Mouse (Mus musculus): Measurements from ENCODE around the gene Gm44502. TPM values are rescaled to one million over a fixed set of nuclear protein-coding genes. Genes with fewer than 3 reads are reported as not detected.

The Gm44502 gene
- total RNA-seq, 2 experiments from 2014 or later = 14.5 to 16.4 TPM

GRCm38 (mm10) chr15:89410118-89410517, 19.4 kb downstream of the Gm44502 start, which contains the start of gene Syce3:
Syce3 (minus strand) TSS chr15:89410503.
- intact Hi-C loops (cut with DNase I) = no loop called here
- DNase-seq (ENCODE audit: low spot score) = no peak

GRCm38 (mm10) chr15:89406691-89407090, 22.8 kb downstream of the Gm44502 start:
- intact Hi-C loops (cut with DNase I) = no loop called here
- no peak for DNase-seq (ENCODE audit: low spot score)

- DNase-seq (ENCODE audit: low spot score) = no peak
These were observed 24.5 kb downstream of the Gm44502 start for GRCm38 (mm10) chr15:89404831-89405623.

GRCm38 (mm10) chr15:89402471-89402870, 27.0 kb downstream of the Gm44502 start:
- intact Hi-C loops (cut with DNase I) = no loop called here
- DNase-seq (ENCODE audit: low spot score) = no peak

More at GRCm38 (mm10) chr15:89404831-89405623, 24.5 kb downstream of the Gm44502 start:
- intact Hi-C loops (cut with DNase I) = no loop called here

- intact Hi-C loops (cut with DNase I) = no loop called here
- DNase-seq (ENCODE audit: low spot score) = no peak
These were observed 29.8 kb downstream of the Gm44502 start for GRCm38 (mm10) chr15:89399716-89400115.

- intact Hi-C loops (cut with DNase I) = no loop called here
- DNase-seq (ENCODE audit: low spot score) = no peak
These were observed 31.4 kb downstream of the Gm44502 start for GRCm38 (mm10) chr15:89398146-89398545.

GRCm38 (mm10) chr15:89396883-89397282, 32.6 kb downstream of the Gm44502 start:
- no peak for DNase-seq (ENCODE audit: low spot score)
- intact Hi-C loops (cut with DNase I) = no loop called here

GRCm38 (mm10) chr15:89390081-89390480, 39.4 kb downstream of the Gm44502 start:
- no peak for DNase-seq (ENCODE audit: low spot score)
- intact Hi-C loops (cut with DNase I) = no loop called here

- intact Hi-C loops (cut with DNase I) = no loop called here
These were observed 42.4 kb downstream of the Gm44502 start for GRCm38 (mm10) chr15:89387127-89387526.

GRCm38 (mm10) chr15:89384617-89385016, 44.9 kb downstream of the Gm44502 start, which contains the start of gene Klhdc7b:
Klhdc7b (plus strand) TSS chr15:89384917.
- intact Hi-C loops (cut with DNase I) = no loop called here
- DNase-seq (ENCODE audit: low spot score) = no peak

More at GRCm38 (mm10) chr15:89387127-89387526, 42.4 kb downstream of the Gm44502 start:
- DNase-seq (ENCODE audit: low spot score) = no peak

GRCm38 (mm10) chr15:89379429-89379828, 50.1 kb downstream of the Gm44502 start:
- intact Hi-C loops (cut with DNase I) = no loop called here
- no peak for DNase-seq (ENCODE audit: low spot score)

GRCm38 (mm10) chr15:89378831-89379401, 50.6 kb downstream of the Gm44502 start, which contains the start of gene Odf3b:
Odf3b (minus strand) TSS chr15:89379282.
- peak; percentile 34 for DNase-seq (ENCODE audit: low spot score)
- intact Hi-C loops (cut with DNase I) = no loop called here

- DNase-seq (ENCODE audit: low spot score) = no peak
- intact Hi-C loops (cut with DNase I) = loop anchor here (2.0 kb wide), 1 partner anchor 51 kb away; the partner anchor contains the start of genes C730034F03Rik, Chkb and Gm44502
These were observed 51.3 kb downstream of the Gm44502 start for GRCm38 (mm10) chr15:89377938-89378828.

- no peak for DNase-seq (ENCODE audit: low spot score)
- intact Hi-C loops (cut with DNase I) = loop anchor here (2.0 kb wide), 1 partner anchor 51 kb away; the partner anchor contains the start of genes C730034F03Rik, Chkb and Gm44502
These were observed 52.1 kb downstream of the Gm44502 start for GRCm38 (mm10) chr15:89377362-89377761.

- intact Hi-C loops (cut with DNase I) = loop anchor here (2.0 kb wide), 1 partner anchor 52 kb away; the partner anchor contains the start of genes C730034F03Rik, Chkb and Gm44502
- no peak for DNase-seq (ENCODE audit: low spot score)
These were observed 52.5 kb downstream of the Gm44502 start, which contains the start of gene Tymp for GRCm38 (mm10) chr15:89376957-89377356. Tymp (minus strand) TSS chr15:89377039.

- no peak for DNase-seq (ENCODE audit: low spot score)
- intact Hi-C loops (cut with DNase I) = loop anchor here (2.0 kb wide), 1 partner anchor 53 kb away; the partner anchor contains the start of genes C730034F03Rik, Chkb and Gm44502
These were observed 53.5 kb downstream of the Gm44502 start for GRCm38 (mm10) chr15:89376040-89376439.

- no peak for DNase-seq (ENCODE audit: low spot score)
- intact Hi-C loops (cut with DNase I) = loop anchor here (5.0 kb wide), 1 partner anchor 92 kb away; no protein-coding TSS in a partner anchor
These were observed 54.5 kb downstream of the Gm44502 start for GRCm38 (mm10) chr15:89374801-89375534.

- DNase-seq (ENCODE audit: low spot score) = no peak
- intact Hi-C loops (cut with DNase I) = loop anchor here (5.0 kb wide), 1 partner anchor 93 kb away; no protein-coding TSS in a partner anchor
These were observed 55.2 kb downstream of the Gm44502 start for GRCm38 (mm10) chr15:89374340-89374739.

Measured in heart, postnatal 25 days (tissue).